Mouse (Mus musculus) spleen, adult 2 months (tissue): Measurements from ENCODE around the gene Il10ra.

Experiments
- CTCF ChIP-seq: fragments of 200-500 bp; IDR thresholded peaks from 2 replicates; pipeline ENCODE4 v1.5.1; 2011; ENCODE audit warnings: mild to moderate bottlenecking, inconsistent platforms; ENCODE audit not compliant: insufficient read depth, insufficient read length, insufficient replicate concordance; ENCODE audit errors: extremely low read depth
- POLR2A ChIP-seq: fragments of 200-500 bp; IDR thresholded peaks from 2 replicates; pipeline ENCODE4 v1.6.1; 2011; ENCODE audit warnings: low read depth, low read length, inconsistent platforms

DNA sequence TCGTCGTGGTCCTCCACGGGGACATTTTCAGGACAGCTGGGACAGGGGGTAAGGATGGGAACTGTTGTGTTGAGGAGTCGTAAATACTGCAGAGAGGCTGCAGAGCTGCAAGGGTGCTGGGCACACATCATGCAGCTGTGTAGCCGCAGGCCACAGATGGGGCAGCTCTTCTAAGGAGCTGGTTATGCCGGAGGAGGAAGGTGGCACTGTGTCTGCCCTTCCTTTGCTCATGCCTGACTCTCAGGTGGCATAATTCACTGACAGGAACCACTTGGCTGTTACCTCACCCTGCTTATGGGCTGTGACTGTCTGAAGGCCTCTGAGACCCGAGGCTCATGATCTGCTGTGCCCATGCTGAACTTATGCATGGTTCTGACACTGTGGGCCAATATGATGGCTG lies 18.6 kb downstream of the Il10ra start:
- TF ChIP-seq CTCF (no peak), POLR2A (no peak)
